Comparison of ENCODE assay signal across 17 mouse cellular contexts in the genomic region with DNA sequence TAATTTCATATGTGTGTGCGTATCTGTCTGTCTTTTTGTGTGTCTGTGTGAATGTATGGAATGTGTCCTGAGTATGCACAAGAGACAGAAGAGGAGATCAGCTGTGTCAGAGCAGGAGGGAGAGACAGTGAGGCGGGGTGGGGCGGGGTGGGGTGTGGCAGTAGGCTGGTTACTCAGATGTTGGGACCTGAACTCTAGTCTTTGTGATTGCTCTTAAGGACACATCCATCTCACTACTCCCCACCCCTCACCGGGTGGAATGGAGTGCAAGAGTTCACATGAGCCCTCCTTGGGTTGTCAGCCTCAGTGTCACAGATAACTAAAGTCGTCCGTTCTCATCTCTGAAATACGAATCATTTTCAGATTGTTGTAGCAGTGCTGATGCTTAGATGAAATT. TPM values are rescaled to one million over a fixed set of nuclear protein-coding genes. Genes with fewer than 3 reads are reported as not detected.
DNase-seq lines count a peak whose midpoint lies in the region; ATAC-seq and TF ChIP-seq lines count a peak whose summit lies in the region.
"Had no signal": no experiment of that assay in that cellular context is flagged by ENCODE, and none has a peak within 500 bp of the region (broad histone marks: within the 10 kb centered on the region; RNA-seq: fewer than 3 reads in every experiment).

No protein-coding gene starts in this region.

- 67% methylated on average over 7 of the region's 7 CpGs for WGBS in intestine, embryonic 15.5 days
- 78% methylated on average over 7 of the region's 7 CpGs for WGBS in liver, embryonic 11.5 days
- 28% methylated on average over 7 of the region's 7 CpGs for WGBS in small intestine, adult 2 months
- 93% methylated on average over 7 of the region's 7 CpGs for WGBS in midbrain, embryonic 15.5 days

- no peaks in the 10 kb centered on the region for H3K36me3 ChIP-seq in intestine, embryonic 15.5 days
- H3K36me3 ChIP-seq in liver, embryonic 11.5 days (ENCODE audit: control insufficient read depth, insufficient read depth, low read length): no peaks in the 10 kb centered on the region
- H3K36me3 ChIP-seq in small intestine, adult 2 months (ENCODE audit: control insufficient read depth, insufficient read depth, low read length): no peaks in the 10 kb centered on the region
- H3K36me3 ChIP-seq in midbrain, embryonic 15.5 days (replicated peaks): 0 out of 2 replicates have a peak, but pooled peaks cover 3% of the 10 kb centered on the region
- H3K36me3 ChIP-seq: heart, embryonic 15.5 days; limb, embryonic 15.5 days had no signal

- peak; percentile 34 for DNase-seq in kidney, adult 9 months
- DNase-seq in kidney, adult 8-10 months: no peak
- DNase-seq in liver, embryonic 11.5 days (ENCODE audit: low spot score): no peak
- DNase-seq in urinary bladder, postnatal 4 days (ENCODE audit: low spot score in 2 of 2): no peak
- DNase-seq in spleen, adult 18-20 months: no peak
- DNase-seq: B cell, adult 2 months; cerebellum, adult 8-10 months; gastrocnemius, postnatal 36 days; layer of hippocampus, postnatal 36 days; right cerebral cortex, postnatal 14 days; thymus, postnatal 14 days had no signal

- H3K4me1 ChIP-seq in intestine, embryonic 15.5 days (replicated peaks): peaks cover 6% of the 10 kb centered on the region
- no peaks in the 10 kb centered on the region for H3K4me1 ChIP-seq in liver, embryonic 11.5 days (replicated peaks; ENCODE audit: control insufficient read depth, insufficient read depth, low read length)
- H3K4me1 ChIP-seq in small intestine, adult 2 months (ENCODE audit: control insufficient read depth, insufficient read depth, insufficient read length, low read length): peaks cover 8% of the 10 kb centered on the region; the same call in 1 of the 2 replicates
- H3K4me1 ChIP-seq in midbrain, embryonic 15.5 days: peaks cover 10% of the 10 kb centered on the region
- H3K4me1 ChIP-seq: heart, embryonic 15.5 days; limb, embryonic 15.5 days had no signal

- H3K27ac ChIP-seq in intestine, embryonic 15.5 days: peak overlapping the region; percentile 64
- H3K27ac ChIP-seq in liver, embryonic 11.5 days (ENCODE audit: low read depth, low read length): 0 out of 2 replicates have a peak overlapping the region, but pooled peaks have one; percentile 55
- H3K27ac ChIP-seq in small intestine, adult 2 months (ENCODE audit: insufficient read depth, low read depth, low read length): peak overlapping the region; percentile 95
- no peak overlapping the region for H3K27ac ChIP-seq in midbrain, embryonic 15.5 days
- H3K27ac ChIP-seq: heart, embryonic 15.5 days; limb, embryonic 15.5 days had no signal

- no peaks in the 10 kb centered on the region for H3K9me3 ChIP-seq in intestine, embryonic 15.5 days
- H3K9me3 ChIP-seq in liver, embryonic 11.5 days (ENCODE audit: control insufficient read depth, low read length): no peaks in the 10 kb centered on the region
- H3K9me3 ChIP-seq in midbrain, embryonic 15.5 days: no peaks in the 10 kb centered on the region
- H3K9me3 ChIP-seq: heart, embryonic 15.5 days; limb, embryonic 15.5 days had no signal

- H3K9ac ChIP-seq in intestine, embryonic 15.5 days: no peak overlapping the region
- H3K9ac ChIP-seq in liver, embryonic 11.5 days (ENCODE audit: low read depth, low read length): no peak overlapping the region
- H3K9ac ChIP-seq in midbrain, embryonic 15.5 days: no peak overlapping the region
- H3K9ac ChIP-seq: heart, embryonic 15.5 days; limb, embryonic 15.5 days had no signal

- H3K4me2 ChIP-seq in intestine, embryonic 15.5 days (replicated peaks): peak overlapping the region; percentile 22
- peak overlapping the region; percentile 19; the same call in 1 of the 2 replicates for H3K4me2 ChIP-seq in liver, embryonic 11.5 days
- H3K4me2 ChIP-seq in midbrain, embryonic 15.5 days: no peak overlapping the region
- H3K4me2 ChIP-seq: heart, embryonic 15.5 days; limb, embryonic 15.5 days had no signal

- peak overlapping the region; percentile 8 for H3K4me3 ChIP-seq in intestine, embryonic 15.5 days (replicated peaks)
- H3K4me3 ChIP-seq in liver, embryonic 11.5 days (ENCODE audit: low read depth, low read length): peak overlapping the region; percentile 22
- H3K4me3 ChIP-seq in small intestine, adult 2 months (ENCODE audit: low read depth, low read length): peak overlapping the region; percentile 67
- no peak overlapping the region for H3K4me3 ChIP-seq in midbrain, embryonic 15.5 days
- H3K4me3 ChIP-seq: heart, embryonic 15.5 days; limb, embryonic 15.5 days had no signal

- ATAC-seq in intestine, embryonic 15.5 days: peak; percentile 78
- no peak for ATAC-seq in liver, embryonic 11.5 days (replicated peaks; ENCODE audit: low FRiP score)
- no peak for ATAC-seq in midbrain, embryonic 15.5 days (replicated peaks)
- ATAC-seq: forebrain, embryonic 14.5 days had no signal

- no peak for TF ChIP-seq POLR2A in small intestine, adult 2 months (IDR thresholded peaks at IDR 0.05; ENCODE audit: low read depth, low read length)

- no peaks in the 10 kb centered on the region for H3K27me3 ChIP-seq in intestine, embryonic 15.5 days (replicated peaks)
- H3K27me3 ChIP-seq in liver, embryonic 11.5 days (replicated peaks; ENCODE audit: control insufficient read depth, insufficient read depth, low read length): no peaks in the 10 kb centered on the region
- H3K27me3 ChIP-seq in small intestine, adult 2 months (ENCODE audit: control insufficient read depth, insufficient read depth, low read length): no peaks in the 10 kb centered on the region
- no peaks in the 10 kb centered on the region for H3K27me3 ChIP-seq in midbrain, embryonic 15.5 days (replicated peaks)
- H3K27me3 ChIP-seq: heart, embryonic 15.5 days; limb, embryonic 15.5 days had no signal

- TF ChIP-seq CTCF in small intestine, adult 2 months (IDR thresholded peaks at IDR 0.05; ENCODE audit: extremely low read depth, insufficient read length, insufficient replicate concordance, low read depth, low read length): no peak

RNA-seq across cellular contexts. Expression of gene Rufy3, which starts 29.3 kb away (rescaled TPM):
- polyA plus RNA-seq in intestine, embryonic 15.5 days (2015; fragmentation: Nextera tagmentation; extraction: Ambion mirVana): 17.4 and 20.9 TPM in 2 replicates
- polyA plus RNA-seq in liver, embryonic 11.5 days (2014; fragmentation: Nextera tagmentation; extraction: Ambion mirVana): 9.1 and 10.7 TPM in 2 replicates
- 3.1 and 6.4 TPM in 2 replicates for polyA plus RNA-seq in small intestine, adult 2 months (2012; rRNA removed)
- polyA plus RNA-seq in midbrain, embryonic 15.5 days (2015; fragmentation: Nextera tagmentation; extraction: Ambion mirVana): 309 and 321 TPM in 2 replicates

RNA-seq across cellular contexts. Expression of gene Utp3, which starts 39.9 kb away (rescaled TPM):
- polyA plus RNA-seq in intestine, embryonic 15.5 days (2015; fragmentation: Nextera tagmentation; extraction: Ambion mirVana): 59.4 and 61.2 TPM in 2 replicates
- 74.5 and 77.7 TPM in 2 replicates for polyA plus RNA-seq in liver, embryonic 11.5 days (2014; fragmentation: Nextera tagmentation; extraction: Ambion mirVana)
- polyA plus RNA-seq in small intestine, adult 2 months (2012; rRNA removed): 4.2 and 6.6 TPM in 2 replicates
- polyA plus RNA-seq in midbrain, embryonic 15.5 days (2015; fragmentation: Nextera tagmentation; extraction: Ambion mirVana): 45.1 and 46.9 TPM in 2 replicates

Comparison
In these comparisons a context has a peak if more than half of its experiments do, and no peak if none do; other contexts are left out.
1. RNA of gene Rufy3, which starts 29.3 kb away (polyA plus RNA-seq): 309 to 321 TPM in midbrain, embryonic 15.5 days; 17.4 to 20.9 TPM in intestine, embryonic 15.5 days, 9.1 to 10.7 TPM in liver, embryonic 11.5 days and 3.1 to 6.4 TPM in small intestine, adult 2 months; every median in the first group is over 10 times any median in the second.